Mouse (Mus musculus) lung, postnatal 0 days (tissue): Measurements from ENCODE around the gene Sf3b2.

Experiments used
- CTCF ChIP-seq: IDR thresholded peaks from 2 replicates; pipeline ENCODE4 v1.5.1; 2016; ENCODE audit warnings: antibody characterized with exemption, mild to moderate bottlenecking
- EP300 ChIP-seq: IDR thresholded peaks from 2 replicates; pipeline ENCODE4 v1.6.1; 2016; ENCODE audit warnings: antibody characterized with exemption, mild to moderate bottlenecking, control low read depth

- TF ChIP-seq CTCF (no peak), EP300 (no peak)
These were observed 39.5 kb upstream of the Sf3b2 start for GRCm38 (mm10) chr19:5334741-5335140.
